Mouse (Mus musculus) intestine, embryonic 14.5 days (tissue): ENCODE data around the gene Dld. TPM values are rescaled to one million over a fixed set of nuclear protein-coding genes. Genes with fewer than 3 reads are reported as not detected.

Experiments
- ATAC-seq: fragments of 200-750 bp; cut with Nextera tagmentation; replicated peaks from 2 replicates; pipeline ENCODE4 v1.8.0; 2017; ENCODE audit warnings: low read depth, moderate number of reproducible peaks, moderate TSS enrichment, moderate library complexity; ENCODE audit not compliant: low FRiP score, low TSS enrichment
- DNase-seq: peaks from one replicate; pipeline ENCODE4 v3.0.0-alpha.2; 2018; ENCODE audit warnings: low spot score
- H3K27ac ChIP-seq: fragments of 300-500 bp; sonication (generic); 2 replicates; pipeline ENCODE4 v1.5.1; 2014; ENCODE audit warnings: low read depth, mild to moderate bottlenecking, control low read depth
- H3K27me3 ChIP-seq: fragments of 300-500 bp; sonication (generic); replicated peaks from 2 replicates; pipeline ENCODE4 v1.6.1; 2014; ENCODE audit warnings: low read length, control low read depth; ENCODE audit not compliant: control insufficient read depth, insufficient read depth
- H3K36me3 ChIP-seq: fragments of 300-500 bp; sonication (generic); 2 replicates; pipeline ENCODE4 v1.6.1; 2014; ENCODE audit warnings: low read length, control low read depth; ENCODE audit not compliant: control insufficient read depth, insufficient read depth
- H3K4me1 ChIP-seq: fragments of 300-500 bp; sonication (generic); replicated peaks from 2 replicates; pipeline ENCODE4 v1.6.1; 2014; ENCODE audit warnings: low read length, control low read depth, mixed read lengths; ENCODE audit not compliant: control insufficient read depth, insufficient read depth
- H3K4me2 ChIP-seq: fragments of 300-500 bp; sonication (generic); 2 replicates; pipeline ENCODE4 v1.6.1; 2014; ENCODE audit warnings: low read length
- H3K4me3 ChIP-seq: fragments of 300-500 bp; sonication (generic); 2 replicates; pipeline ENCODE4 v1.5.1; 2014; ENCODE audit warnings: low read depth, low read length, control low read depth, mixed read lengths
- H3K9ac ChIP-seq: fragments of 300-500 bp; sonication (generic); 2 replicates; pipeline ENCODE4 v1.6.1; 2014; ENCODE audit warnings: mild to moderate bottlenecking, low read length
- H3K9me3 ChIP-seq: fragments of 300-500 bp; sonication (generic); 2 replicates; pipeline ENCODE4 v1.6.1; 2016; ENCODE audit warnings: low read length, control low read depth; ENCODE audit not compliant: control insufficient read depth
- WGBS: fragments of 180-500 bp; shearing (Covaris S2); extraction: QIAGEN DNeasy Blood & Tissue Kit; methylation state at CpG from one replicate; pipeline ENCODE4 v1.1.7; 2014; 5-methylcytosine and 5-hydroxymethylcytosine counted together
- polyA plus RNA-seq: library from polyadenylated mRNA; unstranded; fragments of >200 nt; fragmentation: Nextera tagmentation; extraction: Ambion mirVana; gene quantifications from 2 replicates; pipeline ENCODE4 v1.2.1, GENCODE M21; 2014

Dld gene
- polyA plus RNA-seq, 1 experiment from 2014 or later = 128 TPM

DNA sequence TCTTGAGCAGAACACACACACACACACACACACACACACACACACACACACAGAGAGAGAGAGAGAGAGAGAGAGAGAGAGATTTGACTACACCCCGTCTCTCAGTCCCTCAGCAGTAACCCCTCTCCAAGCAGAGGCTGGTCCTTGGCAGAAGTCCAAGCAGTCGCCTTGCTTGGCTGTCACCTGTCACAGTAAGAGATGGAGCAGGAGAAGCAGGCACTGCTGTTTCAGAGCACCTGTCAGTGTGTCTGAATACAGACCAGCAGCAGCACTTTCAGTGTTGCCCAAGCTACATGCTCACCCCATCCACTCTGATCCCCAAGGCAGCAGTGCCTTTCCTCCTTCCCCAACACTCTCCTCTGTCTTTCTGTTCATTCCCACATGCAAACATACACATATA, 29.6 kb upstream of the Dld start:
- no peak overlapping the region for H3K27ac ChIP-seq
- ATAC-seq (no peak), DNase-seq (no peak)
- H3K9ac ChIP-seq = no peak overlapping the region
- H3K36me3 ChIP-seq = no peaks in the 10 kb centered on the region
- no peak overlapping the region for H3K4me3 ChIP-seq
- no peak overlapping the region for H3K4me2 ChIP-seq
- H3K9me3 ChIP-seq = no peaks in the 10 kb centered on the region
- WGBS = 0% methylated on average over 2 of the region's 2 CpGs
- H3K27me3 ChIP-seq = no peaks in the 10 kb centered on the region
- peaks cover 9% of the 10 kb centered on the region for H3K4me1 ChIP-seq

DNA sequence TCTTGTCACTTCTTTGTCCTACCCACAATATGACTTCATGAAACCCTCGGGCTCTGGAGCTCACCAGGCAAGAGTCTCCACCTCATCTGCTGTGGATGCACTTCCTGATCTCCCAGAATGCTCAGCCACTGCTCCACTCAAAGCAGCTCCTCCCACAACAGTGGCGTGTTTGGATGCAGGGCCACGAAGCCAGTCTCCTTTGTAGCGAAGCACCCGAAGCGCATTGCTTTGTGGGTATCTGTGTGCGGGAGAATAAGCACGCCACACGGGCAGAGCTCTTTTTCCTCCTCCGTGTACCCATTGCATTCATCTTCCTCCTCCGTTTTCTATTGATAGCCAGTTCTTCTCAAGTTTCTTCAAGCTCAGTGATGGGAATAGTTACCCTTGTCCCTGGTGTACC, 26.0 kb upstream of the Dld start:
- no peak overlapping the region for H3K4me2 ChIP-seq
- peaks cover 6% of the 10 kb centered on the region for H3K4me1 ChIP-seq
- no peak overlapping the region for H3K27ac ChIP-seq
- H3K36me3 ChIP-seq = no peaks in the 10 kb centered on the region
- no peaks in the 10 kb centered on the region for H3K9me3 ChIP-seq
- WGBS = 74% methylated on average over 11 of the region's 11 CpGs
- ATAC-seq (no peak), DNase-seq (no peak)
- H3K4me3 ChIP-seq = no peak overlapping the region
- no peak overlapping the region for H3K9ac ChIP-seq
- no peaks in the 10 kb centered on the region for H3K27me3 ChIP-seq

DNA sequence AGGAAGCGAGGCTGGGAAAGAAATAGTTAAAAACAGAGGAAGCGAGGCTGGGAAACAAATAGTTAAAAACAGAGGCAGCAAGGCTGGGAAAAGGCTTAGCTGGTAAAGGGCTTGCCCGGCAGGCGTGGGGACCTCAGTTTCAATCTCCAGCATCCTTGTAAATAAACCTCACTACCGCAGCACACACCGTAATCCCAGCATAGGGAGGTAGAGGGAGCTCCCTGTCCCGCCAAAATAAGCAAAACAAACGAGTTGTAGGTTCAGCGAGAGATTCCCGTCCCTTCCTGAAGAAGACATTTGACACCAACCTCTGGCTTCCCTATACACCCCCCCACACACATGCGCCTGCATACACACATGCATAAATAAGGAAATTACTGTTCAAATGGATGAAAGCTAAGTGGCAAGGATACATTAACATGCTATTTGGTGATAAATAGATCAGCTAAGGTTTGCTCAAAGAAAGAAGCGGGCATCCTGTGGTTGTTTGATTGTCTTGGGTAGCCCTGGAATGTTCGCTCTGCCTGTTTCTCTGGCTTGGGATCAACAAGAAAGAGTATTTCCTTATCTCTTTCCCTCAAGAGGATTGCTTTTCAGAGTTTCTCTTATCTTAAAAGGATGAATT, 25.2 kb upstream of the Dld start:
- H3K36me3 ChIP-seq = no peaks in the 10 kb centered on the region
- H3K4me1 ChIP-seq = peaks cover 6% of the 10 kb centered on the region
- peak overlapping the region; percentile 22 for H3K9ac ChIP-seq
- no peaks in the 10 kb centered on the region for H3K27me3 ChIP-seq
- peak; percentile 61 for DNase-seq
- no peak overlapping the region for H3K27ac ChIP-seq
- H3K4me3 ChIP-seq = peak overlapping the region; percentile 31
- peak overlapping the region; percentile 52 for H3K4me2 ChIP-seq
- 7% methylated on average over 13 of the region's 13 CpGs for WGBS
- H3K9me3 ChIP-seq = no peaks in the 10 kb centered on the region
- ATAC-seq = no peak

DNA sequence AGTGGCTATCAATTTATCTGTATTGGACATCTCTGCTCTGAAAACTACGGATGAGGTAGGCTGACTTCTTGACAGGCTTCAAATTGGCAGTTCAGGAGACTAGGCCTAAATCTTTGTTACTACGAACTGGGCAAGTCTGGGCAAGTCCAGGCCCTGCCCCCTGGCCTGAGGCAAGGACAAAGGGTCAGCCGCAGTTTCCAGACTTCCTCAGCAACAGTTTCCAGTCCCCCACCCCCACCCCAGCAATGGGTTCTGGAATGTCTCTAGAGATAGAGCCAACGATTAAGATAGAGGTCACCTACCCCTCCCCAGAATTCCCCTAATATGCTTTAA, 24.0 kb upstream of the Dld start:
- Histone ChIP-seq H3K4me3 (no peak overlapping the region), H3K9ac (no peak overlapping the region), H3K27me3 (no peaks in the 10 kb centered on the region), H3K9me3 (no peaks in the 10 kb centered on the region), H3K27ac (no peak overlapping the region), H3K4me2 (no peak overlapping the region), H3K36me3 (no peaks in the 10 kb centered on the region), H3K4me1 (peaks cover 6% of the 10 kb centered on the region)
- ATAC-seq (no peak), DNase-seq (no peak)
- WGBS = 73% methylated on average over 4 of the region's 4 CpGs

- H3K4me1 ChIP-seq = peaks cover 6% of the 10 kb centered on the region; the same call in 1 of the 2 replicates
- ATAC-seq = peak; percentile 54; the same call in 1 of the 2 replicates
- 33% methylated on average over 9 of the region's 9 CpGs for WGBS
- no peaks in the 10 kb centered on the region for H3K9me3 ChIP-seq
- no peak overlapping the region for H3K4me3 ChIP-seq
- no peak overlapping the region for H3K27ac ChIP-seq
- no peak overlapping the region for H3K9ac ChIP-seq
- peak; percentile 66 for DNase-seq
- H3K36me3 ChIP-seq = no peaks in the 10 kb centered on the region
- no peaks in the 10 kb centered on the region for H3K27me3 ChIP-seq
- no peak overlapping the region for H3K4me2 ChIP-seq
Observed at GRCm38 (mm10) chr12:31374603-31375282, 23.5 kb upstream of the Dld start.

DNA sequence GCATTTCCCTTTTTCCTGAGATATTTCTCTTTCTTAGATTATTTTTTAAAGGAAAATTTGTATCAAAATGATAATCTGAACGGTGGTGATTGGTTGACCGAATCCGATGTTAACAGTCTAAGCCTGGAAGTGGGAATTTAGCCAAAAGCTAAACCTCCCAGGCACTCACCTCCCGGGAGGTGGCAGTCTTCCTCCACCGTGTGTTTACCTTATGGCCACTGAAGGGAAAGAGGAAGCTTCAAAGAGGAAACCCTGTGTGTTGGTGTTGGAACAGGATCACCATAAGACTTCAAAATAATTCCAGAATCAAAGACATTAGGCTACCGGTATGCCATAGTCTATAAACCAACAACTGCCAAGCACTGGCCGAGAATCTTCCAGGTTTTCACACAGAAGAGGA, 18.4 kb upstream of the Dld start:
- ATAC-seq (no peak), DNase-seq (no peak)
- Histone ChIP-seq H3K4me1 (no peaks in the 10 kb centered on the region), H3K9ac (no peak overlapping the region), H3K9me3 (no peaks in the 10 kb centered on the region), H3K4me2 (no peak overlapping the region), H3K27me3 (no peaks in the 10 kb centered on the region), H3K4me3 (no peak overlapping the region), H3K36me3 (no peaks in the 10 kb centered on the region), H3K27ac (no peak overlapping the region)
- 75% methylated on average over 7 of the region's 7 CpGs for WGBS

GRCm38 (mm10) chr12:31369118-31369517, 17.9 kb upstream of the Dld start:
- Histone ChIP-seq H3K4me2 (no peak overlapping the region), H3K27ac (no peak overlapping the region), H3K4me1 (no peaks in the 10 kb centered on the region), H3K9ac (no peak overlapping the region), H3K9me3 (no peaks in the 10 kb centered on the region), H3K36me3 (no peaks in the 10 kb centered on the region), H3K4me3 (no peak overlapping the region), H3K27me3 (no peaks in the 10 kb centered on the region)
- WGBS = 64% methylated on average over 1 of the region's 1 CpGs
- ATAC-seq (no peak), DNase-seq (no peak)

DNA sequence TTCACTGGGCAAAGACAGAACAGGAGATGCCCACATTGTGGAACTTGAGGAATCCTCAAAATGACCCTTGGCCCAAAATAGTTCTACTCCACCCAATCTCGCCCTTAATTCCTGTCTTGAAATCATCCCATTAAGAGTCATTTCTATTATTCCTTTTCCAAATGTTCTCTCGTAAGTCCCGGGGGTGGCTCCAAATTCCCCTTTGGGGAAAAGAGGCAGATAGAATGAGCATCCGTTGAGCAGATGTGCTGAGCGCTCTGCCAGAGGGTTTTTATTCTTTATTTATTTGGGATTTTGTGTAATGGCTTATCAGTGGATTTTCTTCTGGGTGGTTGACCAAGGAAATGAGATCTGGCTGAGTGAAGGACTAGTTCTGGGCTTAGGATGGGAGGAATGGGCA, 16.5 kb upstream of the Dld start:
- H3K4me3 ChIP-seq = no peak overlapping the region
- DNase-seq = no peak
- no peak overlapping the region for H3K27ac ChIP-seq
- no peaks in the 10 kb centered on the region for H3K36me3 ChIP-seq
- no peaks in the 10 kb centered on the region for H3K27me3 ChIP-seq
- WGBS = 80% methylated on average over 5 of the region's 5 CpGs
- H3K9ac ChIP-seq = no peak overlapping the region
- no peaks in the 10 kb centered on the region for H3K9me3 ChIP-seq
- no peak for ATAC-seq
- H3K4me1 ChIP-seq = no peaks in the 10 kb centered on the region
- H3K4me2 ChIP-seq = no peak overlapping the region

GRCm38 (mm10) chr12:31366428-31366827, 15.2 kb upstream of the Dld start:
- H3K9me3 ChIP-seq = no peaks in the 10 kb centered on the region
- no peaks in the 10 kb centered on the region for H3K4me1 ChIP-seq
- ATAC-seq (no peak), DNase-seq (no peak)
- H3K27me3 ChIP-seq = no peaks in the 10 kb centered on the region
- 48% methylated on average over 3 of the region's 3 CpGs for WGBS
- no peak overlapping the region for H3K9ac ChIP-seq
- no peak overlapping the region for H3K4me2 ChIP-seq
- H3K36me3 ChIP-seq = no peaks in the 10 kb centered on the region
- no peak overlapping the region for H3K27ac ChIP-seq
- H3K4me3 ChIP-seq = no peak overlapping the region
